Mouse (Mus musculus): ENCODE measurements around the gene Slc25a11.

DNA sequence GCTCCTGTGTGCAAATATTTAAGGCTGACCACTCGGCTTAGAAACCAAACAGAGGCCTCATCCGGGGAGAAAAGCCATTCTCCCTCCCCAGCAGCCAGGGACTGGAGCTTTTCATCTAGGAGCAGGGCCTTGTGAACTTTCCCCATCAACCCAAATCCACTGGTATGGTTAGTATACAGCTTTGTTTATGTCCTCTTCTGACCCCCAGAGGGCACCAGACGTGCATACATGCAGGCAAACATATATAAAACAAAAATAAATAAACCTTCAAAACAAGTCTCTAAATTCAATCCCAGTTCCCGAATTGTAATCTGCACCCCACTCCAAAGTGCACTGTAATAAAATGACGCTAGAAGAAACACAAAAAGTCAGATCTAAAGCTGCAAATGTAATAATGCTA, 17.7 kb downstream of the Slc25a11 start:
- TF ChIP-seq POLR2A (IDR thresholded peaks at IDR 0.05; ENCODE audit: control insufficient read depth, extremely low read depth, insufficient read depth, low read length, poor library complexity) (no peak), CTCF (IDR thresholded peaks at IDR 0.05; ENCODE audit: borderline replicate concordance, control insufficient read depth, extremely low read depth, insufficient read depth, low read length, poor library complexity) (no peak)

Data from thymus, adult 2 months (tissue).